Mouse (Mus musculus): ENCODE measurements at regions not wholly inside any gene's neighbourhood (a gene's known extent, or its start where the extent isn't known, plus 50 kb on each side); places are given as distances from the start of the nearest gene placed in this dataset.
A peak's percentile ranks its signal among the peaks of the same experiment; 100 is the strongest.

- DNase-seq (ENCODE audit: extremely low spot score, low spot score) = no peak
These were observed 86.9 kb downstream of the Alx1 start for GRCm38 (mm10) chr10:102943156-102943555.

- DNase-seq (ENCODE audit: extremely low spot score, low spot score) = no peak
These were observed 89.0 kb downstream of the Alx1 start for GRCm38 (mm10) chr10:102940823-102941519.

- DNase-seq (ENCODE audit: extremely low spot score, low spot score) = no peak
These were observed 98.6 kb downstream of the Alx1 start for GRCm38 (mm10) chr10:102931445-102931844.

DNA sequence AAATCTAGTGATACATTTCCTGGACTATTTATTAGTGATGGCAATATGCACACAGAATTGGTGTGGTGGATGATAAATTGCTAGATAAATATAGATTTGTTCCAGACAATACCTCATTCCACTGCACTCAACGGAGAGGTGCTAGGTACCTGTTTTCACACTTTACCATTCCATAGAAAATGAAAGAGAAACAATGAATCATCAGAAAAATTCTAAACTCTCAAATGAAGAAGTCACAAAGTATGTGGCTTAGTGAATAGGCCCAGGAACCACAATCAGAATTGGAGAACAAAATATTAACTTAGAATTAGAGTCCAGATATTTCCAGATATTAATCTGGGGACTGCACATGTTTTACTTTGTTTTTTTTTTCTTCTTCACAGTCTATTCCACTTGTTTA lies 101.4 kb downstream of the Alx1 start:
- no peak for DNase-seq (ENCODE audit: extremely low spot score, low spot score)

- no peak for DNase-seq (ENCODE audit: extremely low spot score, low spot score)
These were observed 132.6 kb downstream of the Alx1 start for GRCm38 (mm10) chr10:102897368-102897767.

- no peak for DNase-seq (ENCODE audit: extremely low spot score, low spot score)
These were observed 134.1 kb downstream of the Alx1 start for GRCm38 (mm10) chr10:102895952-102896351.

GRCm38 (mm10) chr10:102892373-102892772 lies 137.6 kb downstream of the Alx1 start:
- no peak for DNase-seq (ENCODE audit: extremely low spot score, low spot score)

DNA sequence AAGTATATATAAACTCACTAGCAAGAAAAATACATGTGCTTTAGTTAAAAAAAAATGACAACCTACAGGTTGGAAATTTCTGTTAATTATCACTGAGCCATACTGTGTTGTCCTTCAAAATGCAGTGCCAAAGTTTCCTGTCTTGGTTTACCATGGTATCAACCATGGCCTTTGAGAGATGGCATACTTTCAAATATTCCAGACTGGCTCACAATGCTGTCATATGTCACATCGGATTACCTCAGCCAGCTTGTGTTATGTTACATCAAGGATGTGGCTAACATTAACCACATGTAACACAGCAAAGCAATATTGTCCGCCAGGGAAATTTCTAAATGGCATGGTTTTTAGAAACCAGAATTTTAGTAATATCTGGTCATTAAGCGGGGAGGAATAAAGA lies 140.3 kb downstream of the Alx1 start:
- no peak for DNase-seq (ENCODE audit: extremely low spot score, low spot score)

DNA sequence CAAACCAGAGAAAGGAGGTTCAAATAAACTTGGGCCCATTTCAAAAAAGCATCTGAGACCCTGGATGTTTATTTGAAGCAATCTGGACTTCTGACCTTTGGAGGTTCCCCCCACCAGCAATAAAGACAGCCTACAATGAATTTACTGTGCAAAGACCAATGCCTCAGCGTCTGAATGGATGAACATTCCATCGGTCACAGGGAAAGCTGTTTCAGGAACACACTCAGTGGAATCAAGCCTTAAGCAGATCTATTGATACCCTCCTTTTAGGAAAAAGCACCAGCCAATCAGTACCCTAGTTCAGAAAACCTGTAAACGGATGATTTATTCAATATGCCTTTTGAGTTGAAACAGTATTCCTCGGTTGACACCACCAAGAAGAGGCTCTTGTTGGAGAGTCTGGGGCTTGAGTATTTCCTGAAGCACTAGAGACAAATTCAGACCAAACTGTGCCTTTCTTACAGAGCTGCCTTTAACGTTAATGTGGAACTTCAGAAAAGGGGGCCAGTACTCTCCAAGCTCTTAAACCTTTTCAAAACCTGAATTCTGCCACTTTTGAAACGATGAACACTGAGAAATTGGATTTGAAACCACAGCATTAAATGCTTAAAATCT lies 148.1 kb downstream of the Alx1 start:
- no peak for DNase-seq (ENCODE audit: extremely low spot score, low spot score)

GRCm38 (mm10) chr10:102878010-102878409 lies 152.0 kb downstream of the Alx1 start:
- DNase-seq (ENCODE audit: extremely low spot score, low spot score) = peak; percentile 27

DNA sequence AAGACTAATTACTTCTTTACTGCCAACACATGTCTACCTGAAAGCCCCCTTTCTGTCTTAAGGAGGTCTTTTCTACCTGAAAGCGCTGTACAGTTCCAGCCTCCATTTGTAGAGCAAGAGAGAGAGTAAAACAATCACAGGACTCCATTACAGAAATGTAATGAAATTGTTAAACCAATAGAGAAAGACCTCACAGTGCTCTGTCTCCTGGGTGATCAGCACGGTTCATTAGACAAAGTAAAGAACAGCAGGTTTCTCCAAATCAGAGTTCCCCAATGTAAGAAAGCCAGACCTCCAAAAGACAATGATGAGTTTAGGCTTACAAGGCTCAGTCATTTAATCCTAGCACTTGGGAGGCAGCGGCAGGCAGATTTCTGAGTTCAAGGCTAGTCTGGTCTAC lies 153.1 kb downstream of the Alx1 start:
- no peak for DNase-seq (ENCODE audit: extremely low spot score, low spot score)

DNA sequence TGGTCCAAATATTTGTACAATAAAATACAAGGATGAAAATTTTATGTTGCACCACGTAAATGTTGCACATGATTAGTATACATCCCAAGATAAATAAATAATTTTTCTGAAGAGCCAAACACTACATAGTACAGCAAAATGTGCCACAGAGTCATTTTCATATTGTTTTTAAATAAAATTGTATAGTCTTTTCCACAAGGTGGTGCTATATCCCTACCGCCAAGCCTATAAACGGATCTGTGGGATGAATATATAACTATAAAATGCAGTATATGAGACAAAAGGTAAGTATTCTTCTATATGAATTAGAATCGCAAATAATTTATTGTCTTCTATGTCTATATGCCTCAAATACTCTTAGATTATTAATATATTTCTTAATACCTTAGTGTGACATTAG lies 163.1 kb downstream of the Alx1 start:
- no peak for DNase-seq (ENCODE audit: extremely low spot score, low spot score)

DNA sequence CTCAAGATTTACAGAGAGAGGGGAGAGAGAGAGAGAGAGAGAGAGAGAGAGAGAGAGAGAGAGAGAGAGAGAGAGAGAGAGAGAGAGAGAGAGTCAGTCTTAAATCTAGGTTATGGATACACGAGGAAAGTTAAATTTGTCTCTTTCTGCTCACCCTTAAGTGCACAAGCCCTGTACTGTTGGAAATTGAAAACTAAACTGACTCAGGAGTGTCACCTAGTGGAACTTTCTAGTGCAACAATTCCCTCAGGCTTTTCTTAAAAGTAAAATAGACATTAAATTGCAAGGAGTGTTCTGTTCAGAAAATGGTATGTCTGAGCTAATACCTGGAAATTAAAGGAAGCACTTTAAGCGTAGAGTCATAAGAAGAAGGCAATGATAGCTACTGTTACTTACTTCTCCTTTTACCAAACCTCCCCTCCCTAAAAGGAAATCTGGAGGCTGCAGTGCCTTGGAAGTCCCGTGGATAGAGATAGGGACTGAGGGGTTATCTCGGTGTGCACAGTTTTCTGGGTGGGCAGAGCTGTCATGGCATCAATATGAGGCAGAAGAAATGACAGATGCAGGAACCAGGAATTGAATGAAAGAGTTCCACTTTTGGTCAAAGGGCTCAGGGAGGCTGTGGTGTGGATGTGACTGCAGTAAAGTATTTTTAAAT lies 193.3 kb downstream of the Alx1 start:
- no peak for DNase-seq (ENCODE audit: extremely low spot score, low spot score)

DNA sequence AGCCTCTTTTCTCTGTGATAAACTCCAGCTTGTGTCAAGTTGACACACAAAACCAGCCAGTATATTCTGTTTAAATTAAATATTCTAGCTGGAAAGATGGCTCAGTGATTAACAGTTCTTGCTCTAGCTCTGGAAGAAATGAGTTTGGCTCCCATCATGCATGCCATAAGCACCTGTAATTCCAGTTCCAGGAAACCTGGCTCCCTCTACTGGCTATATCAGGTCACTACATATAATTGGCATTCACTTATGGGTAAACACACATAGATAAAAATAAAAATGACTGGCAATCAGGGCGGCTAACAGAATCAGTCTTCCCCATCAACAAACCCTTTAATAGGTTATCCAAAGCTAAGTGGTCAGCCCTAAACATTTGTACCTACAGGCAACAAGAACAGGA lies 194.2 kb downstream of the Alx1 start:
- DNase-seq (ENCODE audit: extremely low spot score, low spot score) = no peak

DNA sequence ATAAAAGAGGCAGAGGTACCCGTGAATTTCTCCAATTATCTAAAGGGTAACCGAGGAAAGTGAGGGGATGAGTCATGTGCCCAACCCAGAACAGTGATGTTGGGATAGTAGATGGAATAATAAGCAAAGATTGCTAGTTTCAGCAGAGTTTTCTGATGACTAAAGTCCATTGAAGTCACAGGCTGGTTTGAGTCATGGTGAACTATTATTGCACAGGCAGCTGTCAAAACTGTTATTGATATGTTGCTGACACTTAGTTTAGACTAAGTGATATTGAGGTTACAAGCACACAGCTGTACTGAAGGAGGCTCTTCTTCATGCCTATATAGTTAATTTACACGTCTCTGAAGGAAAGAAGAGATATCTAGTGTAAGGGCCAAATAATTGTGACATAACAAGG lies 200.4 kb downstream of the Alx1 start:
- no peak for DNase-seq (ENCODE audit: extremely low spot score, low spot score)

GRCm38 (mm10) chr10:102823434-102823833 lies 206.6 kb downstream of the Alx1 start:
- no peak for DNase-seq (ENCODE audit: extremely low spot score, low spot score)

GRCm38 (mm10) chr10:102801391-102801790 lies 228.6 kb downstream of the Alx1 start:
- DNase-seq (ENCODE audit: extremely low spot score, low spot score) = no peak

- no peak for DNase-seq (ENCODE audit: extremely low spot score, low spot score)
These were observed 250.8 kb downstream of the Alx1 start for GRCm38 (mm10) chr10:102779243-102779642.

DNA sequence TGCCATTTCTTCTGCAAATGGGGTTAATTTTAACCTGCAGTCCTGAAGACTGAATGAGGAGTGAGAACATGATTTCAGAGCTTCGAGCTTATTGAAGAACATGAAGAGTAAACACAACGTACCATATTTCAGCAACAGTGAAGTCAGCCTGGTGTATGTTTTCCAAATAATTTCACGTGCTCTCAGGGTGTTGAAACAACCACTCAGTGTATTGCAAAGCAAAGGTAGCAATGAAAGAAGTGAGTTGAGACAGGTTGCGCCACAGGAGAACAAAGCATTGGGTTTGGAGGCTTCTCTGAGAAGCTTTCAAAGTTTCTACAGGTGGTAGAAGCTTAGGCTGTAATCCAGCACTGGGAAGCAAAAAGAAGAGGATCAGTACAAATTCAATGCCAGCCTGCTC lies 251.7 kb downstream of the Rassf9 start:
- DNase-seq (ENCODE audit: extremely low spot score, low spot score) = no peak

DNA sequence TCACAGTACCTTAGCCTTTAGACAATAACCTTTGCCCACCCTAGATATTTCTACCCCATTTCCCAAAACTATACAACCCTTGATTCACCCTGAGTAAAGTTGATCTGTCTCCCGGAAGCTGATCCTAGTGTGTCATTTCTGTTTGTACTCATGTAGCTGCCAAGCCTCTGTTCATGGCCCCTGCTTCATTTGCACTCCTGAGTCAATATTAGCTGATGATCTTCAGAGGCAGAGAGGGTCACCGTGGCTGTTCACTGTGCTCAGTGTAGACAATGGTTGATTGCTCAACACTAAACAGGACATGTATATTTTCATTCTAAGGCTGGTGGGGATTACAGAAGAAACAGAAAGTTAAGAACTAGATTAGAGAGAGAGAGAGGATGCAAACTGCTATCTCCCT lies 250.4 kb downstream of the Rassf9 start:
- no peak for DNase-seq (ENCODE audit: extremely low spot score, low spot score)

GRCm38 (mm10) chr10:102735207-102735606 lies 223.2 kb downstream of the Rassf9 start:
- DNase-seq (ENCODE audit: extremely low spot score, low spot score) = no peak

- no peak for DNase-seq (ENCODE audit: extremely low spot score, low spot score)
These were observed 220.4 kb downstream of the Rassf9 start for GRCm38 (mm10) chr10:102732420-102732819.

DNA sequence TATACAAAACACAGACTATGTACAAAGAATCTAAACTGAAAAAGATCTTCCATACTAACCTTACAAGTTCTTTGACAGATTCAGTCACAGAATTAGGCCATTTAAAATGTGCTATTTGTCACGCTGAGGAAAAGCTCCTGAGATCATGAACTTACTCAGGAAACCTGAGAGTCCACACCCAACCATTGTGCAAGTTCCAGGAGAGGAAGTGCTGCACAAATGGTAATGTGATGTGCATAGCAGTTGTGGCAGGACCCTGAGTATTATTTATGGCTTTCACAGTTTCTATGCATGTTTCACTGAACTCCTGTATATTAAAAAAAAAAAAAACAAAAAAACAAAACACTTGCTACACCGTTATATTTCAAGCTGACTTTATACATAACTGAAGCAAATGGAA lies 200.2 kb downstream of the Rassf9 start:
- no peak for DNase-seq (ENCODE audit: extremely low spot score, low spot score)
